Mouse (Mus musculus): ENCODE results near the gene Nup107.

DNA sequence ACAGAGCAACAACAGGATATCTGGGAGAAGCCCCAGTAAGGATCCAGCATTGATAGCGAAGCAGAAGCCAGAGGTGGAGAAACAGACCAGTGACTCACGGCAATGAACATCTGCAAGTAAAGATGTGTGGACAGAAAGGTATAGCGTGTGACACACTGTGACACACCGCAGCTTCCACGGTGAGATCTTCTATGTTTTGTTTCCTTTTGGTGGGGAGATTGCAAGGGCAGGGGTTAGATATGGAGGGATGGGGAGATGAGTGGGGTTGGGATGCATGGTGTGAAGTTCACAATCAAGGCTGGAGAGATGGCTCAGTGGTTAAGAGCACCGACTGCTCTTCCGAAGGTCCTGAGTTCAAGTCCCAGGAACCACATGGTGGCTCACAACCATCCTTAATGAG, 62.4 kb downstream of the Nup107 start:
- TF ChIP-seq POLR2A (IDR thresholded peaks at IDR 0.05; ENCODE audit: borderline replicate concordance, insufficient read depth, low read length) = no peak
- TF ChIP-seq CTCF (IDR thresholded peaks at IDR 0.05; ENCODE audit: borderline replicate concordance, insufficient read depth, low read depth, low read length) = no peak

Measured in cerebellum, adult 2 months (tissue).